Mouse (Mus musculus) thymus, adult 2 months (tissue): ENCODE data around the gene Slmap.

Experiments
- CTCF ChIP-seq: fragments of 200-500 bp; IDR thresholded peaks from 2 replicates; pipeline ENCODE4 v1.5.1; 2012; ENCODE audit warnings: mild to moderate bottlenecking, control low read depth, low read length, moderate library complexity, borderline replicate concordance; ENCODE audit not compliant: control insufficient read depth, poor library complexity, insufficient read depth; ENCODE audit errors: extremely low read depth
- POLR2A ChIP-seq: fragments of 200-500 bp; IDR thresholded peaks from 2 replicates; pipeline ENCODE4 v1.6.1; 2012; ENCODE audit warnings: mild to moderate bottlenecking, low read length, control low read depth, moderate library complexity; ENCODE audit not compliant: control insufficient read depth, poor library complexity, insufficient read depth; ENCODE audit errors: extremely low read depth

- no peak for TF ChIP-seq CTCF
- peak; percentile 73 for TF ChIP-seq POLR2A
Measured at GRCm38 (mm10) chr14:26534757-26535479, at the start of gene Slmap.
